Mouse (Mus musculus) liver, embryonic 11.5 days (tissue): ENCODE data around the gene Fmnl1. TPM values are rescaled to one million over a fixed set of nuclear protein-coding genes. Genes with fewer than 3 reads are reported as not detected.
A peak's percentile ranks its signal among the peaks of the same experiment; 100 is the strongest.

Experiments
- ATAC-seq: fragments of 200-750 bp; cut with Nextera tagmentation; replicated peaks from 2 replicates; pipeline ENCODE4 v1.8.0; 2017; ENCODE audit warnings: moderate number of reproducible peaks, mild to moderate bottlenecking, moderate TSS enrichment, moderate library complexity; ENCODE audit not compliant: low FRiP score
- DNase-seq: peaks from one replicate; pipeline ENCODE4 v3.0.0-alpha.2; 2017; ENCODE audit warnings: low spot score
- H3K27ac ChIP-seq: fragments of 300-500 bp; sonication (generic); 2 replicates; pipeline ENCODE4 v1.5.1; 2014; ENCODE audit warnings: mild to moderate bottlenecking, low read depth, low read length, control low read depth
- H3K27me3 ChIP-seq: fragments of 300-500 bp; sonication (generic); replicated peaks from 2 replicates; pipeline ENCODE4 v1.6.1; 2014; ENCODE audit warnings: low read length, mixed read lengths; ENCODE audit not compliant: control insufficient read depth, insufficient read depth
- H3K36me3 ChIP-seq: fragments of 300-500 bp; sonication (generic); 2 replicates; pipeline ENCODE4 v1.6.1; 2014; ENCODE audit warnings: mild to moderate bottlenecking, low read length, moderate library complexity, mixed read lengths; ENCODE audit not compliant: control insufficient read depth, insufficient read depth
- H3K4me1 ChIP-seq: fragments of 300-500 bp; sonication (generic); replicated peaks from 2 replicates; pipeline ENCODE4 v1.6.1; 2014; ENCODE audit warnings: low read length, mixed read lengths; ENCODE audit not compliant: control insufficient read depth, insufficient read depth
- H3K4me2 ChIP-seq: fragments of 300-500 bp; sonication (generic); 2 replicates; pipeline ENCODE4 v1.6.1; 2014; ENCODE audit warnings: mild to moderate bottlenecking, control low read depth, moderate library complexity
- H3K4me3 ChIP-seq: fragments of 300-500 bp; sonication (generic); 2 replicates; pipeline ENCODE4 v1.5.1; 2014; ENCODE audit warnings: low read depth, low read length, control low read depth
- H3K9ac ChIP-seq: fragments of 300-500 bp; sonication (generic); 2 replicates; pipeline ENCODE4 v1.6.1; 2014; ENCODE audit warnings: low read depth, low read length, control low read depth
- H3K9me3 ChIP-seq: fragments of 300-500 bp; sonication (generic); 2 replicates; pipeline ENCODE4 v1.6.1; 2016; ENCODE audit warnings: low read length, inconsistent platforms, mixed read lengths; ENCODE audit not compliant: control insufficient read depth
- WGBS: fragments of 180-500 bp; shearing (Covaris S2); extraction: QIAGEN DNeasy Blood & Tissue Kit; methylation state at CpG from one replicate; pipeline ENCODE4 v1.1.7; 2014; 5-methylcytosine and 5-hydroxymethylcytosine counted together
- polyA plus RNA-seq: library from polyadenylated mRNA; unstranded; fragments of >200 nt; fragmentation: Nextera tagmentation; extraction: Ambion mirVana; gene quantifications from 2 replicates; pipeline ENCODE4 v1.2.1, GENCODE M21; 2014

Gene Fmnl1
- polyA plus RNA-seq, 1 experiment from 2014 or later: 6.3 TPM

- peak overlapping the region; percentile 45 for H3K4me3 ChIP-seq
- ATAC-seq: peak; percentile 92
- peak overlapping the region; percentile 54 for H3K27ac ChIP-seq
- peaks cover 5% of the 10 kb centered on the region; the same call in 1 of the 2 replicates for H3K4me1 ChIP-seq
- H3K9me3 ChIP-seq: no peaks in the 10 kb centered on the region
- peak; percentile 99 for DNase-seq
- H3K27me3 ChIP-seq: no peaks in the 10 kb centered on the region
- WGBS: 2% methylated on average over 25 of the region's 25 CpGs
- no peaks in the 10 kb centered on the region for H3K36me3 ChIP-seq
- H3K4me2 ChIP-seq: peak overlapping the region; percentile 74
- H3K9ac ChIP-seq: peak overlapping the region; percentile 55
Observed at GRCm38 (mm10) chr11:103158621-103159478, 12.1 kb upstream of the Fmnl1 start.

GRCm38 (mm10) chr11:103160738-103161137, 10.2 kb upstream of the Fmnl1 start:
- 85% methylated on average over 11 of the region's 11 CpGs for WGBS
- no peak overlapping the region for H3K9ac ChIP-seq

GRCm38 (mm10) chr11:103161449-103161848, 9.5 kb upstream of the Fmnl1 start:
- H3K9me3 ChIP-seq: no peaks in the 10 kb centered on the region; the same call in 1 of the 2 replicates
- H3K27ac ChIP-seq: no peak overlapping the region
- no peak overlapping the region for H3K4me3 ChIP-seq
- WGBS: 73% methylated on average over 7 of the region's 7 CpGs
- H3K27me3 ChIP-seq: no peaks in the 10 kb centered on the region
- H3K9ac ChIP-seq: no peak overlapping the region
- ATAC-seq (no peak), DNase-seq (no peak)
- no peaks in the 10 kb centered on the region for H3K36me3 ChIP-seq
- H3K4me2 ChIP-seq: no peak overlapping the region
- H3K4me1 ChIP-seq: peaks cover 9% of the 10 kb centered on the region

More at GRCm38 (mm10) chr11:103160738-103161137, 10.2 kb upstream of the Fmnl1 start:
- H3K36me3 ChIP-seq: no peaks in the 10 kb centered on the region
- DNase-seq (no peak), ATAC-seq (no peak)
- no peak overlapping the region for H3K4me3 ChIP-seq
- peaks cover 9% of the 10 kb centered on the region for H3K4me1 ChIP-seq
- no peak overlapping the region for H3K4me2 ChIP-seq
- H3K27me3 ChIP-seq: no peaks in the 10 kb centered on the region
- no peak overlapping the region for H3K27ac ChIP-seq
- H3K9me3 ChIP-seq: no peaks in the 10 kb centered on the region

- Histone ChIP-seq H3K27ac (no peak overlapping the region), H3K36me3 (no peaks in the 10 kb centered on the region), H3K4me2 (no peak overlapping the region), H3K4me3 (no peak overlapping the region), H3K9ac (no peak overlapping the region), H3K27me3 (no peaks in the 10 kb centered on the region), H3K9me3 (no peaks in the 10 kb centered on the region; the same call in 1 of the 2 replicates), H3K4me1 (peaks cover 9% of the 10 kb centered on the region)
- no peak for ATAC-seq
- DNase-seq: no peak
- 76% methylated on average over 5 of the region's 5 CpGs for WGBS
Observed at GRCm38 (mm10) chr11:103162132-103162531, 8.8 kb upstream of the Fmnl1 start.

GRCm38 (mm10) chr11:103164391-103164790, 6.5 kb upstream of the Fmnl1 start:
- DNase-seq (no peak), ATAC-seq (peak; percentile 48)
- WGBS: 14% methylated on average over 10 of the region's 10 CpGs
- Histone ChIP-seq H3K4me1 (peaks cover 6% of the 10 kb centered on the region), H3K4me3 (no peak overlapping the region), H3K9ac (no peak overlapping the region), H3K9me3 (no peaks in the 10 kb centered on the region; the same call in 1 of the 2 replicates), H3K4me2 (peak overlapping the region; percentile 30), H3K36me3 (no peaks in the 10 kb centered on the region), H3K27ac (no peak overlapping the region), H3K27me3 (peaks cover 10% of the 10 kb centered on the region)

- Histone ChIP-seq H3K4me3 (no peak overlapping the region), H3K36me3 (no peaks in the 10 kb centered on the region), H3K4me1 (peaks cover 5% of the 10 kb centered on the region), H3K27ac (no peak overlapping the region), H3K9ac (no peak overlapping the region), H3K4me2 (no peak overlapping the region), H3K9me3 (no peaks in the 10 kb centered on the region; the same call in 1 of the 2 replicates), H3K27me3 (peaks cover 46% of the 10 kb centered on the region)
- WGBS: 24% methylated on average over 9 of the region's 9 CpGs
- DNase-seq: no peak
- no peak for ATAC-seq
Observed at GRCm38 (mm10) chr11:103168690-103169390, 2.1 kb upstream of the Fmnl1 start.

GRCm38 (mm10) chr11:103169664-103170063, 1.2 kb upstream of the Fmnl1 start:
- H3K36me3 ChIP-seq: no peaks in the 10 kb centered on the region
- WGBS: 75% methylated on average over 5 of the region's 5 CpGs
- H3K27ac ChIP-seq: no peak overlapping the region
- H3K4me1 ChIP-seq: peaks cover 7% of the 10 kb centered on the region
- H3K9me3 ChIP-seq: no peaks in the 10 kb centered on the region; the same call in 1 of the 2 replicates
- peaks cover 46% of the 10 kb centered on the region for H3K27me3 ChIP-seq
- DNase-seq (no peak), ATAC-seq (no peak)
- H3K4me2 ChIP-seq: no peak overlapping the region
- no peak overlapping the region for H3K4me3 ChIP-seq
- H3K9ac ChIP-seq: no peak overlapping the region

- no peak overlapping the region for H3K9ac ChIP-seq
- peaks cover 46% of the 10 kb centered on the region for H3K27me3 ChIP-seq
Observed at GRCm38 (mm10) chr11:103170111-103170493, 805 bp upstream of the Fmnl1 start.

More at GRCm38 (mm10) chr11:103170111-103170493, 805 bp upstream of the Fmnl1 start:
- Histone ChIP-seq H3K4me2 (peak overlapping the region; percentile 79), H3K27ac (no peak overlapping the region), H3K4me3 (no peak overlapping the region; the same call in 1 of the 2 replicates), H3K36me3 (no peaks in the 10 kb centered on the region), H3K9me3 (no peaks in the 10 kb centered on the region; the same call in 1 of the 2 replicates), H3K4me1 (peaks cover 11% of the 10 kb centered on the region)
- WGBS: 50% methylated on average over 3 of the region's 3 CpGs
- ATAC-seq (no peak), DNase-seq (no peak)
